Mouse (Mus musculus) liver, embryonic 11.5 days (tissue): ENCODE data around the gene Ppm1m. TPM values are rescaled to one million over a fixed set of nuclear protein-coding genes. Genes with fewer than 3 reads are reported as not detected.
"Not testable (repeated sequence)": the region's sequence is repeated elsewhere in the genome, so short reads cannot be mapped to it uniquely, and the experiment has no call there.

Experiments used
- ATAC-seq: fragments of 200-750 bp; cut with Nextera tagmentation; replicated peaks from 2 replicates; pipeline ENCODE4 v1.8.0; 2017; ENCODE audit warnings: moderate number of reproducible peaks, mild to moderate bottlenecking, moderate TSS enrichment, moderate library complexity; ENCODE audit not compliant: low FRiP score
- DNase-seq: peaks from one replicate; pipeline ENCODE4 v3.0.0-alpha.2; 2017; ENCODE audit warnings: low spot score
- H3K27ac ChIP-seq: fragments of 300-500 bp; sonication (generic); 2 replicates; pipeline ENCODE4 v1.5.1; 2014; ENCODE audit warnings: mild to moderate bottlenecking, low read depth, low read length, control low read depth
- H3K27me3 ChIP-seq: fragments of 300-500 bp; sonication (generic); replicated peaks from 2 replicates; pipeline ENCODE4 v1.6.1; 2014; ENCODE audit warnings: low read length, mixed read lengths; ENCODE audit not compliant: control insufficient read depth, insufficient read depth
- H3K36me3 ChIP-seq: fragments of 300-500 bp; sonication (generic); 2 replicates; pipeline ENCODE4 v1.6.1; 2014; ENCODE audit warnings: mild to moderate bottlenecking, low read length, moderate library complexity, mixed read lengths; ENCODE audit not compliant: control insufficient read depth, insufficient read depth
- H3K4me1 ChIP-seq: fragments of 300-500 bp; sonication (generic); replicated peaks from 2 replicates; pipeline ENCODE4 v1.6.1; 2014; ENCODE audit warnings: low read length, mixed read lengths; ENCODE audit not compliant: control insufficient read depth, insufficient read depth
- H3K4me2 ChIP-seq: fragments of 300-500 bp; sonication (generic); 2 replicates; pipeline ENCODE4 v1.6.1; 2014; ENCODE audit warnings: mild to moderate bottlenecking, control low read depth, moderate library complexity
- H3K4me3 ChIP-seq: fragments of 300-500 bp; sonication (generic); 2 replicates; pipeline ENCODE4 v1.5.1; 2014; ENCODE audit warnings: low read depth, low read length, control low read depth
- H3K9ac ChIP-seq: fragments of 300-500 bp; sonication (generic); 2 replicates; pipeline ENCODE4 v1.6.1; 2014; ENCODE audit warnings: low read depth, low read length, control low read depth
- H3K9me3 ChIP-seq: fragments of 300-500 bp; sonication (generic); 2 replicates; pipeline ENCODE4 v1.6.1; 2016; ENCODE audit warnings: low read length, inconsistent platforms, mixed read lengths; ENCODE audit not compliant: control insufficient read depth
- WGBS: fragments of 180-500 bp; shearing (Covaris S2); extraction: QIAGEN DNeasy Blood & Tissue Kit; methylation state at CpG from one replicate; pipeline ENCODE4 v1.1.7; 2014; 5-methylcytosine and 5-hydroxymethylcytosine counted together
- polyA plus RNA-seq: library from polyadenylated mRNA; unstranded; fragments of >200 nt; fragmentation: Nextera tagmentation; extraction: Ambion mirVana; gene quantifications from 2 replicates; pipeline ENCODE4 v1.2.1, GENCODE M21; 2014

Gene Ppm1m
- polyA plus RNA-seq, 1 experiment from 2014 or later, result 25.3 TPM

DNA sequence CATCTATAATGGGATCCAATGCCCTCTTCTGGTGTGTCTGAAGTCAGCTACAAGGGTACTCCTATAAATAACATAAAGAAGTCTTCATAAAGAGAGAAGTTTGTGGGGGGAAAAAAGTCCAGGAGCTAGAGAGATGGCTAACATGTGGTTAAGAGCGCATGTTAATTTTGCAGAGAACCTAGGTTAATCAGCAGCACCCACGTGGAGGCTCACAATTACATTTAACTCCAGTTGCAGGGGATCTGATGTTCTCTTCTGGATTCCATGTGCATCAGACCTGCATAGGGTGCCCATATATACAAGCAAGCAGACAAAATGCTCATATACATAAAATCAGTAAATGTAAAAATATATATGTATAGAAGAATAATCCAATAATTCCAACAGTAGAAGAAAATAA is 26.2 kb downstream of the Ppm1m start:
- peak overlapping the region; percentile 84 for H3K4me2 ChIP-seq
- H3K9me3 ChIP-seq, result no peaks in the 10 kb centered on the region
- H3K9ac ChIP-seq, result peak overlapping the region; percentile 37; the same call in 1 of the 2 replicates
- peaks cover 31% of the 10 kb centered on the region for H3K4me1 ChIP-seq
- no peak overlapping the region for H3K27ac ChIP-seq
- 53% methylated on average over 2 of the region's 2 CpGs for WGBS
- peaks cover 17% of the 10 kb centered on the region for H3K36me3 ChIP-seq
- DNase-seq (no peak), ATAC-seq (no peak)
- no peaks in the 10 kb centered on the region for H3K27me3 ChIP-seq
- H3K4me3 ChIP-seq, result peak overlapping the region; percentile 85

- peak overlapping the region; percentile 84 for H3K4me2 ChIP-seq
- DNase-seq, result no peak
- no peak overlapping the region for H3K27ac ChIP-seq
- H3K9me3 ChIP-seq, result no peaks in the 10 kb centered on the region
- peak overlapping the region; percentile 39; the same call in 1 of the 2 replicates for H3K9ac ChIP-seq
- H3K4me3 ChIP-seq, result peak overlapping the region; percentile 85
- ATAC-seq, result no peak
- WGBS, result 13% methylated on average over 3 of the region's 3 CpGs
- H3K4me1 ChIP-seq, result peaks cover 31% of the 10 kb centered on the region
- peaks cover 12% of the 10 kb centered on the region for H3K36me3 ChIP-seq
- H3K27me3 ChIP-seq, result no peaks in the 10 kb centered on the region
Observed at GRCm38 (mm10) chr9:106172527-106172926, 27.0 kb downstream of the Ppm1m start.

DNA sequence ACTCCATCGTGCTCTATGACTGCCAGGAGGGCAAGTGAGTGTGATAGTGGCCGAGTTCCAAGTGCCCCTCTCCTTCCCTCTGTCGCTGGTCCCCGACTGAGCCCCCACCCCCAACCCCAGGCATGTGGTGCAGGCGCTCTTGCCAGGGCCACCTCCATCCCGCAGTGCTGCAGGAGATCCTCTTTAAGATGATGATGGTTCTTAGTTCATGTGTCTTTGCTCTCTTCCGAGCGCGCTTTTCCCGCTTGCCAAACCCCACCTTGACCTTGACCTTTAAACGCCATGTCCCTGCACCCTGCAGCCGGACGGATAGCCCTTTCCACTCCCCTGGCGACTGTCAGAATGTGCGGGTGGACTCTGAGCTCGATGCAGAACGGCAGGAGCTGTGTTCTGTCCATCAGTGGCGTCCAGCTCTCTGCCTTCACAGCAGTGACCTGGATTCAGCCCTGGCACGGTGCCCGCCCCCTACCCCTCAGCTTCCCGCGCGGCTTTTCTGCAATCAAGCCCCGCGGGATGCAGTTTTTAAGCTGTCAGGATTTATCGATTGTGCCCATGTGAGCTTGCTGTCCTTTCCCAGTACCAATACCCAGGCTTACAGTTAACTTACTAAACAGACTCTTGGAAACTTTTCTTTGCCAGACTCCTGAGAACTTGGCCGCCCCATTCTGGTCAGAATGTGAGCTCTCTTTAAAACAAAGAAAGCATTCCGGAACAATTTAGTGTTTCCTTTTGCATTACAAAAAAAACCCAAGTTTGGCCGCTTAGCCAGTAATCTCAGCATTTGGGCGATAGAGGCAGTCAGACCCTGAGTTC is 28.0 kb downstream of the Ppm1m start:
- peak overlapping the region; percentile 84 for H3K4me2 ChIP-seq
- WGBS, result under 1% methylated on average over 30 of the region's 30 CpGs
- peak overlapping the region; percentile 93 for H3K27ac ChIP-seq
- no peaks in the 10 kb centered on the region for H3K27me3 ChIP-seq
- H3K36me3 ChIP-seq, result peaks cover 5% of the 10 kb centered on the region; the same call in 1 of the 2 replicates
- peak overlapping the region; percentile 85 for H3K4me3 ChIP-seq
- H3K4me1 ChIP-seq, result peaks cover 31% of the 10 kb centered on the region
- peak overlapping the region; percentile 92 for H3K9ac ChIP-seq
- DNase-seq (peak; percentile 64), ATAC-seq (peak; percentile 54)
- no peaks in the 10 kb centered on the region for H3K9me3 ChIP-seq

GRCm38 (mm10) chr9:106170556-106171345 is 28.8 kb downstream of the Ppm1m start, which contains the start of gene Wdr82:
Gene Wdr82, plus strand, starts transcription at chr9:106170928.
- ATAC-seq, result peak; percentile 93
- peaks cover 4% of the 10 kb centered on the region; the same call in 1 of the 2 replicates for H3K36me3 ChIP-seq
- under 1% methylated on average over 78 of the region's 81 CpGs for WGBS
- peak within 1 kb of the TSS; percentile 92 for H3K9ac ChIP-seq
- peak within 1 kb of the TSS; percentile 84 for H3K4me2 ChIP-seq
- peaks cover 31% of the 10 kb centered on the region for H3K4me1 ChIP-seq
- H3K4me3 ChIP-seq, result peak within 1 kb of the TSS; percentile 85
- H3K27ac ChIP-seq, result peak within 1 kb of the TSS; percentile 93
- H3K9me3 ChIP-seq, result no peaks in the 10 kb centered on the region
- H3K27me3 ChIP-seq, result no peaks in the 10 kb centered on the region
- peak; percentile 95 for DNase-seq

DNA sequence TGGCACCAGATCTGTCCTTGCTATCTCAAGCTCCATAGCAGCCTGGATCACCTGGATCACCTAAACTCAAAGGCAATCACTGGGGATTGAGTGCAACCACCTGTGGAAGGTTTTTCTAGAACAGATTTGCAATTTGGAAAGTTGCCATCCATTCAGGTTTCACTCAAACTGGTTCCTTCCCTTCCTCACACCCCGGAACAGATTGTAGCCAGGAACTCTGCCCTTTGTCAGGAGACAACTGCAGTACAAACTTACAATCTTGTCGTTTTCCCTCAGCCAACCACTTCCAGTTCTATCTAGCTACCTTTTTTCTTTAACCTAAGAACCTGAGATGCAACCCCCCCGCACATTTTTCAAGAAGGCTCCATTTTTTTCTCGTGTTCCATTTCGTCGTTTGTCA is 29.6 kb downstream of the Ppm1m start:
- no peak overlapping the region for H3K27ac ChIP-seq
- no peaks in the 10 kb centered on the region for H3K9me3 ChIP-seq
- WGBS, result 41% methylated on average over 6 of the region's 6 CpGs
- peaks cover 3% of the 10 kb centered on the region; the same call in 1 of the 2 replicates for H3K36me3 ChIP-seq
- DNase-seq (no peak), ATAC-seq (no peak)
- H3K4me2 ChIP-seq, result peak overlapping the region; percentile 84; the same call in 1 of the 2 replicates
- H3K27me3 ChIP-seq, result no peaks in the 10 kb centered on the region
- H3K9ac ChIP-seq, result no peak overlapping the region
- H3K4me1 ChIP-seq, result peaks cover 25% of the 10 kb centered on the region
- H3K4me3 ChIP-seq, result no peak overlapping the region

- H3K9me3 ChIP-seq, H3K4me3 ChIP-seq, H3K36me3 ChIP-seq, H3K27ac ChIP-seq, ATAC-seq, H3K27me3 ChIP-seq, DNase-seq, H3K9ac ChIP-seq, H3K4me2 ChIP-seq: not testable (repeated sequence)
- H3K4me1 ChIP-seq, result peaks cover 19% of the 10 kb centered on the region
- WGBS, result 71% methylated on average over 1 of the region's 1 CpGs
Observed at GRCm38 (mm10) chr9:106169006-106169405, 30.5 kb downstream of the Ppm1m start.

DNA sequence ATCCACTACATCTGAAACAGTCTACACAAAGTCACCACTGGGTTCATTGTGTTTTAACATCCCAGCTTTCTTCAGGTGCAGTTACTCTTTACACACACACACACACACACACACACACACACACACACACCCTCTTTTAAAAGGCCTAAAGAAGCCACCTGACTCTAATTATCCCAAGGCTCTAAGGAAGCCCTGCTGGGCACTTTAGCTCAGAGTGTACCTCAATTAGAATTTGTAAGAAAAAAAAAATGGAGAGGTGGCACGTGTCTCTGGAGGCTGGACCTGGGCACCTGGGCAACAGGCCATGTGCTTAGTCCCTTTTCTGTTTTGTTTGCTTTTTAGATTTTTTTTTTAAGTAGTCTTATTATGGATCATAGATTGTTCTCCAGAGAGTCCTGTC is 31.8 kb downstream of the Ppm1m start:
- H3K27ac ChIP-seq, result no peak overlapping the region
- H3K36me3 ChIP-seq, result no peaks in the 10 kb centered on the region
- no peak overlapping the region for H3K4me2 ChIP-seq
- WGBS, result 66% methylated on average over 1 of the region's 1 CpGs
- DNase-seq, result no peak
- no peak overlapping the region for H3K9ac ChIP-seq
- no peak for ATAC-seq
- H3K4me1 ChIP-seq, result peaks cover 6% of the 10 kb centered on the region; the same call in 1 of the 2 replicates
- H3K27me3 ChIP-seq, result no peaks in the 10 kb centered on the region
- H3K4me3 ChIP-seq, result no peak overlapping the region
- no peaks in the 10 kb centered on the region for H3K9me3 ChIP-seq

GRCm38 (mm10) chr9:106167241-106167640 is 32.3 kb downstream of the Ppm1m start:
- Histone ChIP-seq H3K36me3 (no peaks in the 10 kb centered on the region), H3K27ac (no peak overlapping the region), H3K27me3 (no peaks in the 10 kb centered on the region), H3K9ac (no peak overlapping the region), H3K9me3 (no peaks in the 10 kb centered on the region), H3K4me2 (no peak overlapping the region), H3K4me3 (no peak overlapping the region), H3K4me1 (peaks cover 6% of the 10 kb centered on the region; the same call in 1 of the 2 replicates)
- DNase-seq, result no peak
- ATAC-seq, result no peak
- WGBS, result 85% methylated on average over 3 of the region's 3 CpGs
